Mouse (Mus musculus): ENCODE measurements around the gene Fam196b. TPM values are rescaled to one million over a fixed set of nuclear protein-coding genes. Genes with fewer than 3 reads are reported as not detected.

Fam196b gene
- total RNA-seq (2014; rRNA removed; ENCODE audit: low replicate concordance) (not detected in 2 replicates), polyA plus RNA-seq (2015; fragmentation: Nextera tagmentation; extraction: Ambion mirVana) (not detected in 2 replicates)

GRCm38 (mm10) chr11:34314534-34315379 is at the start of gene Fam196b:
Gene Fam196b, plus strand, starts transcription at chr11:34314822.
- Histone ChIP-seq H3K27ac (ENCODE audit: low read depth) (no peak within 1 kb of the TSS), H3K36me3 (replicated peaks; ENCODE audit: control insufficient read depth, insufficient read depth, low read length) (no peaks in the 10 kb centered on the region), H3K4me3 (ENCODE audit: low read depth, low read length) (peak within 1 kb of the TSS; percentile 25), H3K9me3 (replicated peaks; ENCODE audit: control insufficient read depth, low read length) (no peaks in the 10 kb centered on the region), H3K4me2 (ENCODE audit: low read depth, low read length) (peak within 1 kb of the TSS; percentile 50), H3K4me1 (ENCODE audit: control insufficient read depth, insufficient read depth) (no peaks in the 10 kb centered on the region), H3K9ac (replicated peaks; ENCODE audit: low read depth, low read length) (no peak within 1 kb of the TSS), H3K27me3 (ENCODE audit: control insufficient read depth, insufficient read depth, low read length) (no peaks in the 10 kb centered on the region)
- WGBS, result 7% methylated on average over 13 of the region's 13 CpGs
- TF ChIP-seq CTCF (IDR thresholded peaks at IDR 0.05; ENCODE audit: low read depth) (peak; percentile 67), EP300 (IDR thresholded peaks at IDR 0.05; ENCODE audit: low read depth) (no peak)
- DNase-seq (ENCODE audit: low spot score) (peak; percentile 50), ATAC-seq (ENCODE audit: insufficient read depth, low read depth) (no peak)

DNA sequence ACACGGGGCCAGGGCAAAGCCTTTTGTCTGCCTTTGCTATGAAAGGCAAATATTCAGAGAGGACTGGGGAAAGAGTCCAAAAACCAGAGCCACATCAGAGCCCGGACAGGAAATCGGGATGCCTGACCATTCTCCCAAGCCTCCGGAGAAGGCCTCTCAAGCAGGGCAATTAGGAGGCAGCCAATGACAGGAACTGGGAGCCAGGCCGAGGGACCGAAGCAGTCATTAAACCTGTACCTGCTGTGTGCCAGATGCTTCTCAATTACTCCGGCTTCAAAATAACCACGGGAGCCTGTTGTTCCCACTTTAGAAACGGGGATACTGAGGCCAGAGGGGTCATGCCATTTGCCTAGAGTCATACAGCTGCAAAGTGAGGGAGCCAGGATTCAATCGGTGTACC is 42.6 kb upstream of the Fam196b start:
- DNase-seq (ENCODE audit: low spot score) (no peak), ATAC-seq (ENCODE audit: insufficient read depth, low read depth) (no peak)
- Histone ChIP-seq H3K36me3 (replicated peaks; ENCODE audit: control insufficient read depth, insufficient read depth, low read length) (no peaks in the 10 kb centered on the region), H3K27ac (ENCODE audit: low read depth) (no peak overlapping the region), H3K9me3 (replicated peaks; ENCODE audit: control insufficient read depth, low read length) (no peaks in the 10 kb centered on the region), H3K4me1 (ENCODE audit: control insufficient read depth, insufficient read depth) (no peaks in the 10 kb centered on the region), H3K9ac (replicated peaks; ENCODE audit: low read depth, low read length) (no peak overlapping the region), H3K27me3 (ENCODE audit: control insufficient read depth, insufficient read depth, low read length) (no peaks in the 10 kb centered on the region), H3K4me3 (ENCODE audit: low read depth, low read length) (no peak overlapping the region), H3K4me2 (ENCODE audit: low read depth, low read length) (no peak overlapping the region)
- TF ChIP-seq EP300 (IDR thresholded peaks at IDR 0.05; ENCODE audit: low read depth), result no peak
- whole genome bisulfite sequencing, result 68% methylated on average over 10 of the region's 10 CpGs

DNA sequence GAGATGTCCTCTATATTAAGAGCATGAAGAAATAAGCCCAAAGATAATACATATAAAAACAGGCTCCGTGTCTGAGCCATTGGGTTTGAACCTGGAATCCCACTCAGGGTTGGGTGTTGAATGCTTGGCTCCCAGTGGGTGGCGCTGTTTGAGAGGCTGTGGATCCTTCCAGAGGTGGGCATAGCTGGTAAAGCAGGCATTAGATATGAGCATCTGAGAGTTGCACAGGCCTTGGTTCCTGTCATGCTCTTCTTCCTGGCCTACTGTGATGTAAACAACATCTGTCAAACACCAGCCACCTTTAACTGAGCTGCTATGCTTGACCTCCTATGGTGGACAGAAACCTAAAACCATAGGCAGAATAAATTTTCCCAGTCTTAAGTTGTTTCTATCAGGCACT is 38.7 kb upstream of the Fam196b start:
- H3K27ac ChIP-seq (ENCODE audit: low read depth), result no peak overlapping the region
- no peaks in the 10 kb centered on the region for H3K4me1 ChIP-seq (ENCODE audit: control insufficient read depth, insufficient read depth)
- DNase-seq (ENCODE audit: low spot score) (no peak), ATAC-seq (ENCODE audit: insufficient read depth, low read depth) (no peak)
- no peak overlapping the region for H3K4me3 ChIP-seq (ENCODE audit: low read depth, low read length)
- no peaks in the 10 kb centered on the region for H3K36me3 ChIP-seq (replicated peaks; ENCODE audit: control insufficient read depth, insufficient read depth, low read length)
- 53% methylated on average over 2 of the region's 2 CpGs for WGBS
- H3K27me3 ChIP-seq (ENCODE audit: control insufficient read depth, insufficient read depth, low read length), result no peaks in the 10 kb centered on the region
- no peak overlapping the region for H3K9ac ChIP-seq (replicated peaks; ENCODE audit: low read depth, low read length)
- no peak for TF ChIP-seq EP300 (IDR thresholded peaks at IDR 0.05; ENCODE audit: low read depth)
- TF ChIP-seq CTCF (IDR thresholded peaks at IDR 0.05; ENCODE audit: low read depth), result peak; percentile 17; the same call in 1 of the 2 replicates
- no peaks in the 10 kb centered on the region for H3K9me3 ChIP-seq (replicated peaks; ENCODE audit: control insufficient read depth, low read length)
- H3K4me2 ChIP-seq (ENCODE audit: low read depth, low read length), result no peak overlapping the region

DNA sequence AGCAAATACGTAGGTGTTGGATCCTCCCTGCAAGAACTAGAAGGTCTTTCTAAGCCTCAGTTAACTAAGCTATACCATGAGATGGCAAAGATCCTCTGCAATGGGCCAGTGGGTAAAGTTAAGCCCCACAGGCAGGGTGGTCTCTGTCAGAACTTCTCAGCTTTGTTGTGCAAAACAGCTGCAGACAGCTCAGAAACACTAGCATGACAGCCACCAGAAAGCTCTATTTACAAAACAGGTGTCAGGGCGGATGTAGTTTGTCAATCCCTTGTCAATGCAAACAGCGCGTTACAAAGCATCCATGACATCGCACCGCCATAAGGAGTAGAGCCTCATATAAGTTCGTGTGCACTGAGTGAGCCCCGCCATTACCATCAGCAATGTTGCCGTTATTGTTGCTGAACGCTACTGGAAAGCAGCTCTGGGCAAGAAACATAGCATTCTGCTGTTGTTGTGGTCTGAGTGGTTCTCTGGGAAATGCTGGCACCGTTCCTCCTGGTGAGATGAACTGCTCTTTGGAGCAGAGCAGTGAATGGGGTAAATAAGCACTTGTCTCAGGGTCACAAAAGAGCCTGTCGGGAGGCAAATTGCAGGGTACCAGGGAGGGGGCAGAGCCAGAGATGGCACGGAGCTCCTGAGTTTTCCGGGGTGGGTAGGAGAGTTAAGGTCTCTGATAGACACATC is 38.1 kb upstream of the Fam196b start:
- Histone ChIP-seq H3K9ac (replicated peaks; ENCODE audit: low read depth, low read length) (no peak overlapping the region), H3K27ac (ENCODE audit: low read depth) (no peak overlapping the region), H3K9me3 (replicated peaks; ENCODE audit: control insufficient read depth, low read length) (no peaks in the 10 kb centered on the region), H3K36me3 (replicated peaks; ENCODE audit: control insufficient read depth, insufficient read depth, low read length) (no peaks in the 10 kb centered on the region), H3K4me3 (ENCODE audit: low read depth, low read length) (no peak overlapping the region), H3K27me3 (ENCODE audit: control insufficient read depth, insufficient read depth, low read length) (no peaks in the 10 kb centered on the region), H3K4me1 (ENCODE audit: control insufficient read depth, insufficient read depth) (no peaks in the 10 kb centered on the region), H3K4me2 (ENCODE audit: low read depth, low read length) (no peak overlapping the region)
- DNase-seq (ENCODE audit: low spot score) (no peak), ATAC-seq (ENCODE audit: insufficient read depth, low read depth) (no peak)
- whole genome bisulfite sequencing, result 75% methylated on average over 14 of the region's 14 CpGs
- TF ChIP-seq EP300 (IDR thresholded peaks at IDR 0.05; ENCODE audit: low read depth), result no peak
- TF ChIP-seq CTCF (IDR thresholded peaks at IDR 0.05; ENCODE audit: low read depth), result no peak

GRCm38 (mm10) chr11:34277047-34277445 is 37.6 kb upstream of the Fam196b start:
- H3K27ac ChIP-seq (ENCODE audit: low read depth), result no peak overlapping the region
- no peaks in the 10 kb centered on the region for H3K36me3 ChIP-seq (replicated peaks; ENCODE audit: control insufficient read depth, insufficient read depth, low read length)
- H3K4me1 ChIP-seq (ENCODE audit: control insufficient read depth, insufficient read depth), result no peaks in the 10 kb centered on the region
- H3K4me2 ChIP-seq (ENCODE audit: low read depth, low read length), result no peak overlapping the region
- no peak overlapping the region for H3K9ac ChIP-seq (replicated peaks; ENCODE audit: low read depth, low read length)
- WGBS, result 66% methylated on average over 3 of the region's 3 CpGs
- no peaks in the 10 kb centered on the region for H3K27me3 ChIP-seq (ENCODE audit: control insufficient read depth, insufficient read depth, low read length)
- no peaks in the 10 kb centered on the region for H3K9me3 ChIP-seq (replicated peaks; ENCODE audit: control insufficient read depth, low read length)
- no peak overlapping the region for H3K4me3 ChIP-seq (ENCODE audit: low read depth, low read length)
- ATAC-seq (ENCODE audit: insufficient read depth, low read depth), result no peak
- no peak for DNase-seq (ENCODE audit: low spot score)
- TF ChIP-seq EP300 (IDR thresholded peaks at IDR 0.05; ENCODE audit: low read depth) (no peak), CTCF (IDR thresholded peaks at IDR 0.05; ENCODE audit: low read depth) (no peak)
